Mouse (Mus musculus): ENCODE results near the gene Entpd6. TPM values are rescaled to one million over a fixed set of nuclear protein-coding genes. Genes with fewer than 3 reads are reported as not detected.

The Entpd6 gene
- total RNA-seq, 2 experiments from 2014 or later: 11.5 to 13.3 TPM

- ATAC-seq (replicated peaks; ENCODE audit: poor library complexity): peak; percentile 88
These were observed 37.7 kb downstream of the Entpd6 start, which contains the start of gene Pygb for GRCm38 (mm10) chr2:150786251-150787180. Gene Pygb (plus strand): TSS chr2:150786735.

DNA sequence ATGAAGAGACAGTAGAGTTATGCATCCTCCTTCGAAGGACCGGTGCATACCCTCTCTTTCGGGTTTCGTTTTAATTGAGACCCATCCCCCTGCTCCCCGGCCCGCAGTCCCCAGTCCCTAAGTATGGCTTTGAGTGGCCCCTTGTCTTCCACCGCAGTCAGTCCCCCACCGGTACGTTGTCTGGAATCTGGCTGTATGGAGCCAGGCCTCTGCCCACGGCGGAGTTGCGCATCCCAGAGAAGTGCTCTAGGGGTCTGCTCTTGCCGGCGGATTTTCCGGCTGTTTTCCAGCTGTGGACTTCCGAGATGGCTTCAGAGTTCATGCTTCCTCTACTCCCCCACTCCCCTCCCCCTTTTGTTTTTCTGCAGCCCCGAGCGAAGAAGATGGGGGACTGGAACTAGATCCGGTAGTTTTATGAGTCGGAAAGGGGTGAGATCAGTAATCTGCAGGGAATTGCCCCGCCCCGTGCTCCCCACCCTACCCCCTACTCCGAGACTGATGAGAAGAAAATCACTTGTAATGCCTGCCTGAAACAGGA is 38.5 kb downstream of the Entpd6 start:
- ATAC-seq (replicated peaks; ENCODE audit: poor library complexity): no peak

DNA sequence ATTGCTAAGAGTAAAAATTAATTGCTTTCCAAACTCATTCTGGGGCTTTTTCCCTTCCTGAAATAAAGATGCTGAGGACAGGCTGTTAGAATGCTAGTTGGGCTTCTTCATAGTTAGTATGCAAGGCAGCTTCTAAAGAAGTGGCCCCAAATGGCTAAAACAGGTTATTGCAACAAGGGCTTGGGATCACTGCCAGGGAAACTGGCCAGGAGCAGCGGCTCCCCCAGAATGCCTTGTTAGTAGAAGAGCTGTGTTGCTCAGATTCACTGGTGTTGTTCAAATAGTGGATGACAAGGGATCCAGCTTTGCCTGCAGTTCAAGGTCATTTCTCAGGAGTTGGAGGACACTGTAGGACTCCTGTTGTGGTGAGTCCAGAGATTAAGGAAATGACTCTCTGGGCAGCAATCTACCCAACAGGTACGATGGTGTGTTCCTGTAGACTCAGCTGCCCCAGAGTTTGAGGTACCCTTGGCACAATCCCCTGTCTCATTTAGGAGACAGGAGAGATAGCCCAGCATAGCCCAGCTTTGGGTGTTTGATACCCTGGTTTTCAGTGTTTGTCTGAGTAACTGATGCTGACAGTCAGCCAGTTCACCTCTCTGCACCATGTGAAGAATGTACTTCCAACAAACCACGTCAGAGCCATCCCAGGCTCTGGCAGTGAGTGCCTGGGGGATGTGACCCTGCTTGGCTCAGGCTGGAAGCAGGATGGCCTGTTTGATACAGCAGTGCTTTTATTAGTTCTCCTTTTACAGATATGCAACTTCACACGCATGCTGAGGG is 40.1 kb downstream of the Entpd6 start:
- ATAC-seq (replicated peaks; ENCODE audit: poor library complexity): peak; percentile 21; the same call in 1 of the 2 replicates

- ATAC-seq (replicated peaks; ENCODE audit: poor library complexity): no peak
These were observed 44.5 kb downstream of the Entpd6 start for GRCm38 (mm10) chr2:150793320-150793719.

GRCm38 (mm10) chr2:150798084-150798483 is 49.2 kb downstream of the Entpd6 start:
- no peak for ATAC-seq (replicated peaks; ENCODE audit: poor library complexity)

- no peak for ATAC-seq (replicated peaks; ENCODE audit: poor library complexity)
These were observed 51.8 kb downstream of the Entpd6 start for GRCm38 (mm10) chr2:150800616-150801015.

- peak; percentile 91 for ATAC-seq (replicated peaks; ENCODE audit: poor library complexity)
These were observed 54.2 kb downstream of the Entpd6 start for GRCm38 (mm10) chr2:150803035-150803434.

DNA sequence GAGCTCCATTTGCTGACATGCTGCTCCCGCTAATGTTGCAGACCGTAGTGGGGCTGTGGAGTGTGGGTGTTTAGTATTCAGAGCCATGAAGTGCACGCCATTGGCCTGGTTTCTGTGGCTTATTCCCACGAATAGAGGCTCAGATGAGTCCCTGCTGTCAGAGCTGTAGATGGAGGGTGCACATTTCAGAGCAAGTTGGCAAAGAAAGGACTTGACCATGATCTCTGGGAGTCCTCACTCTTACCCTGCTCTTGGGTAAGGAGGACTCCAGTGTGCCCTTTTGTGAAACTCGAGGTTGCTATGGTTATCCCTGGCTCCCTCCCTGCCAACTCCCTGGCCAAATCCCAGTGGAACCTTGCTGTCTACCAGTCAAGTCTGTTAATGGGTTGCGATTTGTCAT is 59.5 kb downstream of the Entpd6 start:
- no peak for ATAC-seq (replicated peaks; ENCODE audit: poor library complexity)

GRCm38 (mm10) chr2:150808812-150809211 is 60.0 kb downstream of the Entpd6 start:
- ATAC-seq (replicated peaks; ENCODE audit: poor library complexity): no peak

DNA sequence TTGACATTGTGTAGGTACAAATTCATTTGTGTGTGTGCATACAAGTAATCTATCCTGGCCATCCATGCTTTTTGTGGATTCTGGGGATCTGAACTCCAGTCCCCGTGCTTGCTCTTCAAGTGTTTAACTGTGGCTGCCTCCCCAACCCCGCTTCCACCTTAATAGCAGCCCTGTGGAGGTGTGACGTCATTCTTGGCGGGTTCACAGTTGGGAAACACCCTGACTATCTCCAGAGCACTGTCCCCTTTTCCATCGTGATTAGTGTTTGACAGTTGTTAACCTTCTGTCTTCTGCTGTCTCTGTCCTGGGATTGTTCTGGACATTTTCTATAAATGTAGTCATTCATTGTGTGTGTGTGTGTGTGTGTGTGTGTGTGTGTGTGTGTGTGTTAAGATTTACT is 61.8 kb downstream of the Entpd6 start:
- peak; percentile 83 for ATAC-seq (replicated peaks; ENCODE audit: poor library complexity)

- no peak for ATAC-seq (replicated peaks; ENCODE audit: poor library complexity)
These were observed 64.0 kb downstream of the Entpd6 start for GRCm38 (mm10) chr2:150812816-150813215.

GRCm38 (mm10) chr2:150816676-150817402 is 68.0 kb downstream of the Entpd6 start:
- ATAC-seq (replicated peaks; ENCODE audit: poor library complexity): no peak

DNA sequence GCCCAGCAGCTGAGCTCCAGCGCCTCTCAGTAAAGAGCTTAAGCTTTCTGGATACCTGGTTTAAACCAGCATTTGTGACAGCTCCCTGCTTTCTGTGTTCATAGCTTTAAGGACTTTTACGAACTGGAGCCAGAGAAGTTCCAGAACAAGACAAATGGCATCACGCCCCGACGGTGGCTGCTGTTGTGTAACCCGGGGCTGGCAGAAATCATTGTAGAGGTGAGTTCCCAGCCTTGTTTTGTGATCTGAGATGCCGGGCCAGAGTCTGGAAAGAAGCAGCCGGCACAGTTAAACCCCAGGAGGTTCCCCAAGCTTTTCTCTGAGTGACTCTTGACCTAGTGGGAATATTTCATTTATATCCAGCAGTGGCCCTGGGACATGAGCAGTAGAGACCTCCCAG is 69.9 kb downstream of the Entpd6 start:
- ATAC-seq (replicated peaks; ENCODE audit: poor library complexity): no peak

GRCm38 (mm10) chr2:150820720-150821119 is 71.9 kb downstream of the Entpd6 start:
- peak; percentile 63 for ATAC-seq (replicated peaks; ENCODE audit: poor library complexity)

Other genes with a start within 250 kb of the Entpd6 start
- gene Cst7, start 178.6 kb upstream of the Entpd6 start, total RNA-seq (2015): 422 and 485 TPM in 2 replicates
- gene Cst7, start 178.6 kb upstream of the Entpd6 start, total RNA-seq (2017): 323 and 389 TPM in 2 replicates
- 33.7 and 36.6 TPM in 2 replicates for gene Apmap, start 140.5 kb upstream of the Entpd6 start, total RNA-seq (2015)
- 71.2 and 73.6 TPM in 2 replicates for gene Apmap, start 140.5 kb upstream of the Entpd6 start, total RNA-seq (2017)
- gene Acss1, start 80.5 kb upstream of the Entpd6 start, total RNA-seq (2015): 9.7 and 18.1 TPM in 2 replicates
- 15.4 and 20.7 TPM in 2 replicates for gene Acss1, start 80.5 kb upstream of the Entpd6 start, total RNA-seq (2017)
- not detected in 2 replicates for gene Vsx1, start 59.7 kb upstream of the Entpd6 start, total RNA-seq (2015)
- gene Vsx1, start 59.7 kb upstream of the Entpd6 start, total RNA-seq (2017): not detected in 2 replicates
- 8.5 and 8.7 TPM in 2 replicates for gene Pygb, start 37.7 kb downstream of the Entpd6 start, total RNA-seq (2015)
- gene Pygb, start 37.7 kb downstream of the Entpd6 start, total RNA-seq (2017): 24.0 and 33.9 TPM in 2 replicates
- gene Abhd12, start 155.7 kb downstream of the Entpd6 start, total RNA-seq (2015): 27.3 and 30.5 TPM in 2 replicates
- 27.2 and 56.0 TPM in 2 replicates for gene Abhd12, start 155.7 kb downstream of the Entpd6 start, total RNA-seq (2017)
- gene Gins1, start 156.4 kb downstream of the Entpd6 start, total RNA-seq (2015): 82.0 and 95.8 TPM in 2 replicates
- 126 and 140 TPM in 2 replicates for gene Gins1, start 156.4 kb downstream of the Entpd6 start, total RNA-seq (2017)